Mouse (Mus musculus) thymus, postnatal 14 days (tissue): ENCODE data around the gene Clstn2.

Source experiments
- DNase-seq: peaks from one replicate; pipeline ENCODE4 v3.0.0; 2021

Gene Clstn2

GRCm38 (mm10) chr9:97672224-97672623 lies 360.8 kb downstream of the Clstn2 start:
- DNase-seq, result no peak

DNA sequence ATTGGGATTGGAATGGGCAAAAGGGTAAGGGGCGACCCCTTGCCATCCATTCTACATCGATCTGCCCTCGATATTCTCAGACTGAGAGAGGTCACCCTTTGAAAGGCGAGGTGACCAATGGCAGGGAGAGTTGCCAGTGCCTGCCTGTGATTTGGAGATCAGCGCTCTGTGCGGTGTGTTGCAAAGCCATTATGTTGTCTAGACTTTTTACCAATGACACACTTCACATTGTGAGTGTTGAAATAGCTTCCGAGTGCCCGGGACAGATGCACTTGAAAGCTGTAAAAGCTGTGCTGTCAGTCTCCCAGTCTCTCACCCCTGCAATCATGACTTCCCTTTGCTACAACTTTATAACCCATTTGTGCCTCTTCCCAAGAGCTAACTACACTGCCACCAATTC lies 362.3 kb downstream of the Clstn2 start:
- no peak for DNase-seq

DNA sequence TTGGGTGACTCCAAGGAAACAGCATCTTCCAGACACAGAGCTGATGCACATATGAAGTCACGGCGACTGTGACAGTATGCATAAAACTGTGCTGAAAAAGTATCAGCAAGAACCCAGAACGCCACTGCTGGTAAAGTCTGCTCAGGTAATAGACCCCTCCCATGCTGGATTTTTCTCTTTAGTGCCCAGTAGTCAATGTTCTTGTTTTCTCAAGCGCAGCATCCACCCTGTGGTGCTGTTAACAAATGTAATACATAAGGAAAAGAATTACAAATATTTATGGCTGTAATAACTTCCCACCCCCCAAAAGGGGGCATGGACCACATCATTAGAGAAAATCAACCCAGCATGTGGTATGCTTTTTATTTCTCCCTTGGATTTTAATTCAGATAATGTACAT lies 372.0 kb downstream of the Clstn2 start:
- no peak for DNase-seq

GRCm38 (mm10) chr9:97658736-97659135 lies 374.2 kb downstream of the Clstn2 start:
- no peak for DNase-seq

DNA sequence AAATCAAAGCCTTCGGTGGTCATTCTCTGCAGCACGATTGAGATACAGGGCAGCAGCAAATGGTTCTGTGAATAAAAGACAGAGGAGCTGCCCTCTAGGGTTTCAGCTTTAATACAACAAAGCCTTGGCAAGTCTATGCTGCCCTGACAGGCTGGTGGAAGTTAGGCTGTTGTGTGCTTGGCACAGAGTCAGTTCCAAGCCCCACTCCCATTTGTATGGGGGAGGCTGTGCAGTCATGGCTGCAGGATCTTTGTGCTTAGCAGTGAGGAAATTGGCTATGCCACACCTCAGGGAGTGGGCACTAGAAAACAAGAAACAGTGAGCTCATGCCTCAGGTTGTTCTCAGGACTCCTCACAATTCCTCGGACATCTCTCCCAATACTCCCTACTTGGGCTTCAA lies 384.6 kb downstream of the Clstn2 start:
- DNase-seq, result no peak

- no peak for DNase-seq
Measured at GRCm38 (mm10) chr9:97645746-97646145, 387.2 kb downstream of the Clstn2 start.

GRCm38 (mm10) chr9:97642396-97642795 lies 390.6 kb downstream of the Clstn2 start:
- DNase-seq, result no peak

DNA sequence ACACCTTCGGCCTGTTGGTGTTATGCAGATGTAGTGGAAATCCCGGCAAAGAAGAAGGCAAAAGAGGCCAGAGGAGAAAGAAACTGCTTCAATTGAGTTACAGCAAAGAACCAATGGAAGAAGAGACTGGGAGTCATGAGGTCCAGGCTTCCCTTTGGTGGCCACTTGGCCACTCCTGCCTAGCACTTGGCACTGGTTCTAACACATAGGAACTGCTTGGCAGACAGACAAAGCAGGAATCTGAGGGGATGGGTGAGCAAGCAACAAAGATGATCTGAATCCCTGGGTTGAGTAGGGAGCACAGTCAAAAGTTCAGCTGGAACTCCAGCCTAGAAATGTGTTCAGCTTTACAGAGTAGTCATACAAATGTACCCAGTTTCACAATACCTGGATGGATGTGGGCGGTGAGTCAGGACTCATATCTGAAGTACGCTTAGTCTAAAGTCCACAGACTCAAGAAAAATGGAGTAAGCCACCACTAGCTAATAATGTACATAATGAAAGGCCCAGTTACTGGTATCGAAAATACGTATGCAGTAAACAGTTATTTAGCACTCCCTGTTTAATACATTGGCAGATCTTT lies 392.9 kb downstream of the Clstn2 start:
- DNase-seq, result no peak

DNA sequence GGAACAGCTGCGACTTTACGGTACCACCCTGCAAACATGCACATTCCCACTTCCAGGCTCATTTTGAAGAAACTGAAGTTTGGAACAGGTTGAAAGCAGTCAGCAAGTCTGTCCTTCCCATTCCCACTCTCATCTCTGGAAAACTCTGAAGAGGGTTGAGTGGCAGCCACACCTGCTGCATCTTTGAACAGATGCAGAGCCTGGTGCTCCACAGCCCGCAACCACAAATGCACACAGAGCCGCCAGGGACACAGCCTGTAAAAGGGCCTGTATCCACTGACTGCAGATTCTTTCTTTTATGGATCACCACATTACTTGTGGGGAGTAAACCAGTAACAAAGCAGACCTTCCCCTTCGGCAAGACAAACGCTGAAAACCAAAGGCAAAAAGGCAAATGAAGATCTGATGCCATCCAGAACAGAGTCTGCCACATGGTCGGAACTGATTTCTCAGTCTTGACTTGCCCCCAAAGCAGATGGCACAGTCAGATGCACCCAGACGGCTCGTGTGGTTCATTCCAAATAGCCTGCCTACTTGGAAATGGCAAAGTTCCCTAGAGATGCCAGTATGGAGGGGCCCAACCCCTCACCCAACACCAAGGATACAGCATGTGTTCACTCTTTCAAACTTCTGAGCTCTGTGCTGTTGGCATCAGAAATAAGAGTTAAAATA lies 394.2 kb downstream of the Clstn2 start:
- DNase-seq, result no peak

DNA sequence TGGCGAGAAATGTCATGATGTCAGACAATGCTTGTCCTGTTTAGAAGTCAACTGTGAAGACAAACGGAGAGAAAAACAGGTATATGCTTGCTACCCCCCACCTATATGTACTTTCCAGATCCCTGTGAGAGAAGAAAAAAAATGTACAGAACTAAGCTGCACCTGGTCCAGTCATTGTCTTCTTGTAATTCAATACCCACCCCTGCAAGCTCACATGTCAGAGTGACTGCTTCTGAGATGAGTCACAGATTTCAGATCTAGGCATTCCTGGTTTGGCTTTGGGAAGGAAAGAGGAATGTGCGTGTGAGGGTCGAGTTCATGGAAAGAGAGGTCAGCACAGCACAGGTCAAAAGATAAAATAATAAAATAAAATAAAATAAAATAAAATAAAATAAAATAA lies 397.6 kb downstream of the Clstn2 start:
- DNase-seq, result no peak

- DNase-seq, result no peak
Measured at GRCm38 (mm10) chr9:97634831-97635230, 398.1 kb downstream of the Clstn2 start.

- DNase-seq, result no peak
Measured at GRCm38 (mm10) chr9:97629180-97629579, 403.8 kb downstream of the Clstn2 start.

- DNase-seq, result no peak
Measured at GRCm38 (mm10) chr9:97628361-97628908, 404.5 kb downstream of the Clstn2 start.

DNA sequence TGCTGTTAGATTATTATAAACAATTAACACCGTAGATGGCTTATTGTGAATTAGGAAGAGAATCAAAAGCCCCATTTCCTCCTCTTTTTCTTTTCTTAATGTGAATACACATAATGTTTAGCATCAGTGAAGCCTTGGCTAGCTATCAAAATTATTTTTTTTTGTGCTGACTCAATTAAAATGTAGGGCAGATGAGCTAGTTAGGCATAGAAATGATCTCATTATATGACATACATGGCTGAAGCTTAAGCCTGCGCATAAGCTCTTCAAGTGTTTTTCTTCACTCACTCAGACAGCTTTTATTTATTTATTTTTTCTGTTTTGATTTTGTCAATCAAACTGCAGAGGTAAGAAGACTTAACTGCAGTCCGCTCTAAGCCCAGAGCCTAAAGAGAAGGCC lies 405.1 kb downstream of the Clstn2 start:
- no peak for DNase-seq

- no peak for DNase-seq
Measured at GRCm38 (mm10) chr9:97610566-97610965, 422.4 kb downstream of the Clstn2 start.

DNA sequence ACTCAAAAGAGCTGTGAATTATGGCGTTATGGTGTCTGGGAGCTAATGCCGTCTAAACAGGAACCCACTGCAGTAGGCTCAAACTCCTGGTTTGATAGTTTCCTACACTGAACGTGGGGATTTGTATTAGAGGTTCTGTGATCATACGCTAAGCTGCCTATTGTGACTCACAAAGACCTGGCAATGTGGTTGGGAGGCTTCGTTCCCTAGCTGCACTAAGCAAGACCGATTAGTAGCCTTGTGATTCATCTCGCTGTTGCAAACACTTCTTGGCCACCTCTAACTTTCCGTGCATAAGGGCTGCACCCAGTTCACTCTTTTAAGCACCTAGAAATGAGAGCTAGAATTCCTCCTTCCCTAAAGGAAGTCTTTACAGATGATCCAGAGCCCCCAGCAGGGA lies 429.3 kb downstream of the Clstn2 start:
- DNase-seq, result no peak

DNA sequence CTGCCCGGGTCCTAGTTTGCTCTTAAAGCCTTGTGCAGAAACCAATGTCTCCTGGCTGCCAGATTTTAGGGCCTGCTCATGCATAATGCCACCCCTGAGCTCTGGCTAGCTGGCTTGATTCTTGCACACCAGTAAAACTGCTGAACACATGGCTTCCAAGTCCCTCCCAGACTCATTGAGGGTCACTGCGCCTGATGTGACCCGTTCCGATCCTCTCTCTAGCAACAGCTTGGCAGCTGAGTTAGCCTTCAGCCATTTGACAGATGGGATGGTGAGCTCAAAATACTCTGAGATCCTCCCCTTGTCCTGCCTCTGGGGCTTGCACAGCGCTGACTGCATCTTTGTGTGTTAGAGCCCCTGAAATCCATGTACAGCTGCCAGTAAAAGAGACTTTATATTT lies 430.5 kb downstream of the Clstn2 start:
- no peak for DNase-seq

- DNase-seq, result no peak
Measured at GRCm38 (mm10) chr9:97599006-97599405, 434.0 kb downstream of the Clstn2 start.

GRCm38 (mm10) chr9:97590712-97591111 lies 442.3 kb downstream of the Clstn2 start:
- no peak for DNase-seq

DNA sequence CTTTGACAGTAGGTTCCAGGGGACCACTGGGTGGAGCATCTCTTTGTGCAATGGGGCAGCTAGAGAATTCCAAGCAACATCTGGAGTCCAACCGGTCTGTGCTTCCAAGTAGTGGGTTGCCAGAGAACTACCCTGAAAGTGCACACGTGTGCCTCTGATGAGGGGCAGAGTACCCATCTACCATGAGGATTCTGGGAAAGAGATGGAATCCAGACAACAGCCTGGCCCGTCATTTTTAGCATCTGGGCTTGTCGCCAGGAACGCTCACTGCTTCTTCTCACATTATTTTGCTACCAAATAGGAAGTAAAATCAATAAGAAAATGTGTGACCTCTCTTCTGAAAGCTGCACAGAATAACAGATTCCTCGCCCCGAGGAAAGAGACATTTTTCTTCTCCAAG lies 462.1 kb downstream of the Clstn2 start:
- no peak for DNase-seq

GRCm38 (mm10) chr9:97563121-97563520 lies 469.9 kb downstream of the Clstn2 start:
- DNase-seq, result no peak

GRCm38 (mm10) chr9:97544359-97544758 lies 488.6 kb downstream of the Clstn2 start:
- no peak for DNase-seq

DNA sequence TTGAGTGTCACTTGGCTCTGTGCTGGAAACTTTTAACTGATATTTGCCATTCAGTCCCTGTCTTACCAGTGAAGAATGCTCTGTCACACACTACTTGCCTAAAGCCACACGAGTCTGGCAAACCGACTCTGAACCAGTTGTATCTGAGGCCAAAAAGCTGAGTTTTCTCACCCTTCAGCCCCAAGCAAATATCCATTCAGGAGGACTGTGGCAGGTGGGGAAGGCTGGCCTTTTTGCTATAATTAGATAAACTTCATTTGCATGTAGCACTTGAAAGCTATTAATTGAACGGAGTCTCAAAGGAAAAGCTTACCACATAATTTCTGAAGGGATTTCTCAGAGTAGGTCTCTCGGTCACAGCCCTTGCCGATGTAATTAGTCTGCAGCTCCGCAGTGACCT lies 491.6 kb downstream of the Clstn2 start:
- no peak for DNase-seq

GRCm38 (mm10) chr9:97538075-97538779 lies 494.8 kb downstream of the Clstn2 start:
- DNase-seq, result no peak
